Mouse (Mus musculus): ENCODE measurements around the gene Gba.

- TF ChIP-seq CTCF (IDR thresholded peaks at IDR 0.05; ENCODE audit: borderline replicate concordance, insufficient read depth, low read depth, low read length): no peak
- no peak for TF ChIP-seq POLR2A (IDR thresholded peaks at IDR 0.05; ENCODE audit: borderline replicate concordance, insufficient read depth, low read length)
Observed at GRCm38 (mm10) chr3:89178107-89178385, 24.7 kb upstream of the Gba start.

All from cerebellum, adult 2 months (tissue).